In the genomic region with DNA sequence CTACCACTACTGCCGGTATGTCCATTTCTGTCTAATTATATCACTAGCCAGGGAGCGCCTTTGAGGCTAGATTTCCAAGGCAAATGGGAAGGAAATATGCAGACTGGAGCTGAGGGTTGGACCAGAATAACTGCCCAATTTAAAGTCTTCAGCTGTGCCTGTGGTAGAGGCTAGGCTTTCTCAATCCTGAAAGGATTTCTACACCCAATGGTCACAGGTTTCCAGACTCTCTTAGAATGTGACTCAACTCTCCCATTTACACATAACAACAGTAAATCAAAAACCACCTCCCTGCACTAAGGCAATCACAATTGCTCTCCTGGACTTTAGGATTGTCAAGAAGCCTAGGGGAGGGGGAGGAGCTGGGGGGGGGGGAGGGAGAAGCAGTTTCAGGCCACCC, we compare ENCODE assay signal across 8 mouse cellular contexts. TPM values are rescaled to one million over a fixed set of nuclear protein-coding genes. Genes with fewer than 3 reads are reported as not detected.
DNase-seq lines count a peak whose midpoint lies in the region; ATAC-seq lines count a peak whose summit lies in the region.

No protein-coding gene starts in this region.

- DNase-seq in kidney, adult 11 months: peak; percentile 15
- DNase-seq in kidney, postnatal 25 days: no peak
- DNase-seq in forelimb bud, embryonic 11.5 days (ENCODE audit: low read depth, low spot score): peak; percentile 1
- no peak for DNase-seq in cerebellum, adult 9-11 months
- no peak for DNase-seq in layer of hippocampus, adult 11-12 months (ENCODE audit: low spot score)

- H3K4me1 ChIP-seq in kidney, embryonic 16.5 days (ENCODE audit: insufficient read depth, low read length): no peaks in the 10 kb centered on the region
- H3K4me1 ChIP-seq in midbrain, embryonic 13.5 days (replicated peaks): peaks cover 10% of the 10 kb centered on the region; the same call in 1 of the 2 replicates

- H3K36me3 ChIP-seq in kidney, embryonic 16.5 days (ENCODE audit: insufficient read depth, low read length): no peaks in the 10 kb centered on the region
- H3K36me3 ChIP-seq in midbrain, embryonic 13.5 days: no peaks in the 10 kb centered on the region

- H3K9me3 ChIP-seq in kidney, embryonic 16.5 days (ENCODE audit: low read length): no peaks in the 10 kb centered on the region
- no peaks in the 10 kb centered on the region for H3K9me3 ChIP-seq in midbrain, embryonic 13.5 days

- H3K27me3 ChIP-seq in kidney, embryonic 16.5 days (ENCODE audit: insufficient read depth, low read length): no peaks in the 10 kb centered on the region
- no peaks in the 10 kb centered on the region for H3K27me3 ChIP-seq in midbrain, embryonic 13.5 days

- H3K4me2 ChIP-seq in kidney, embryonic 16.5 days (replicated peaks; ENCODE audit: low read depth, low read length): peak overlapping the region; percentile 71
- H3K4me2 ChIP-seq in midbrain, embryonic 13.5 days (replicated peaks): peak overlapping the region; percentile 73

- H3K27ac ChIP-seq in kidney, embryonic 16.5 days (ENCODE audit: low read length): peak overlapping the region; percentile 63
- no peak overlapping the region for H3K27ac ChIP-seq in midbrain, embryonic 13.5 days

- H3K4me3 ChIP-seq in kidney, embryonic 16.5 days (ENCODE audit: low read length): peak overlapping the region; percentile 75
- H3K4me3 ChIP-seq in midbrain, embryonic 13.5 days (replicated peaks): peak overlapping the region; percentile 58

- WGBS in kidney, embryonic 16.5 days: 53% methylated on average over 2 of the region's 2 CpGs
- WGBS in midbrain, embryonic 13.5 days: 79% methylated on average over 2 of the region's 2 CpGs

- peak overlapping the region; percentile 72 for H3K9ac ChIP-seq in kidney, embryonic 16.5 days (replicated peaks; ENCODE audit: low read length)
- H3K9ac ChIP-seq in midbrain, embryonic 13.5 days (replicated peaks): peak overlapping the region; percentile 73

- ATAC-seq in kidney, embryonic 16.5 days (ENCODE audit: low FRiP score, low TSS enrichment): peak; percentile 30
- no peak for ATAC-seq in midbrain, embryonic 13.5 days
- ATAC-seq in erythroid progenitor cell, adult 5-6 weeks (replicated peaks; ENCODE audit: low FRiP score, poor library complexity, severe bottlenecking): no peak

RNA-seq across cellular contexts. Expression of a gene that starts 0.6 kb away (rescaled TPM):
- 57.0 and 67.6 TPM in 2 replicates for polyA plus RNA-seq in kidney, embryonic 16.5 days (2015; fragmentation: Nextera tagmentation; extraction: Ambion mirVana)
- 7.0 and 7.5 TPM in 2 replicates for polyA plus RNA-seq in midbrain, embryonic 13.5 days (2015; fragmentation: Nextera tagmentation; extraction: Ambion mirVana)
- total RNA-seq in erythroid progenitor cell, adult 5-6 weeks (2015; ENCODE audit: low replicate concordance): 2.2 and 5.0 TPM in 2 replicates
- 1.0 and 8.4 TPM in 2 replicates for total RNA-seq in erythroid progenitor cell, adult 5-6 weeks (2017; ENCODE audit: low replicate concordance)

Comparison
In these comparisons a context has a peak if more than half of its experiments do, and no peak if none do; other contexts are left out.
1. DNase-seq: peak in kidney, adult 11 months (single experiment) and forelimb bud, embryonic 11.5 days (single experiment); none in kidney, postnatal 25 days (0 of 2), cerebellum, adult 9-11 months (single experiment) and layer of hippocampus, adult 11-12 months (single experiment).